Mouse (Mus musculus): ENCODE results near the gene Pitpnm3.
A peak's percentile ranks its signal among the peaks of the same experiment; 100 is the strongest.

Pitpnm3 gene

GRCm38 (mm10) chr11:72136231-72136982 lies 829 bp upstream of the Pitpnm3 start:
- DNase-seq (ENCODE audit: low spot score) = no peak

- no peak for DNase-seq (ENCODE audit: low spot score)
Measured at GRCm38 (mm10) chr11:72134536-72135382, 819 bp downstream of the Pitpnm3 start.

GRCm38 (mm10) chr11:72133075-72133474 lies 2.5 kb downstream of the Pitpnm3 start:
- no peak for DNase-seq (ENCODE audit: low spot score)

- DNase-seq (ENCODE audit: low spot score) = peak; percentile 74
Measured at GRCm38 (mm10) chr11:72132266-72132665, 3.3 kb downstream of the Pitpnm3 start.

GRCm38 (mm10) chr11:72131697-72132096 lies 3.9 kb downstream of the Pitpnm3 start:
- DNase-seq (ENCODE audit: low spot score) = no peak

GRCm38 (mm10) chr11:72130905-72131304 lies 4.7 kb downstream of the Pitpnm3 start:
- DNase-seq (ENCODE audit: low spot score) = no peak

GRCm38 (mm10) chr11:72130472-72130871 lies 5.1 kb downstream of the Pitpnm3 start:
- DNase-seq (ENCODE audit: low spot score) = no peak

GRCm38 (mm10) chr11:72130021-72130420 lies 5.6 kb downstream of the Pitpnm3 start:
- no peak for DNase-seq (ENCODE audit: low spot score)

GRCm38 (mm10) chr11:72129032-72129894 lies 6.3 kb downstream of the Pitpnm3 start:
- no peak for DNase-seq (ENCODE audit: low spot score)

- DNase-seq (ENCODE audit: low spot score) = no peak
Measured at GRCm38 (mm10) chr11:72127450-72128189, 8.0 kb downstream of the Pitpnm3 start.

- DNase-seq (ENCODE audit: low spot score) = no peak
Measured at GRCm38 (mm10) chr11:72125781-72126180, 9.8 kb downstream of the Pitpnm3 start.

- DNase-seq (ENCODE audit: low spot score) = no peak
Measured at GRCm38 (mm10) chr11:72123531-72123930, 12.0 kb downstream of the Pitpnm3 start.

- no peak for DNase-seq (ENCODE audit: low spot score)
Measured at GRCm38 (mm10) chr11:72120354-72120753, 15.2 kb downstream of the Pitpnm3 start.

- DNase-seq (ENCODE audit: low spot score) = no peak
Measured at GRCm38 (mm10) chr11:72118630-72119029, 16.9 kb downstream of the Pitpnm3 start.

GRCm38 (mm10) chr11:72113296-72113695 lies 22.3 kb downstream of the Pitpnm3 start:
- DNase-seq (ENCODE audit: low spot score) = no peak

GRCm38 (mm10) chr11:72110726-72111125 lies 24.9 kb downstream of the Pitpnm3 start:
- DNase-seq (ENCODE audit: low spot score) = no peak

- no peak for DNase-seq (ENCODE audit: low spot score)
Measured at GRCm38 (mm10) chr11:72104223-72104622, 31.4 kb downstream of the Pitpnm3 start.

- no peak for DNase-seq (ENCODE audit: low spot score)
Measured at GRCm38 (mm10) chr11:72103530-72103929, 32.0 kb downstream of the Pitpnm3 start.

GRCm38 (mm10) chr11:72100996-72101395 lies 34.6 kb downstream of the Pitpnm3 start:
- no peak for DNase-seq (ENCODE audit: low spot score)

- DNase-seq (ENCODE audit: low spot score) = no peak
Measured at GRCm38 (mm10) chr11:72099181-72099580, 36.4 kb downstream of the Pitpnm3 start.

- no peak for DNase-seq (ENCODE audit: low spot score)
Measured at GRCm38 (mm10) chr11:72098027-72098426, 37.6 kb downstream of the Pitpnm3 start.
